In the genomic region with DNA sequence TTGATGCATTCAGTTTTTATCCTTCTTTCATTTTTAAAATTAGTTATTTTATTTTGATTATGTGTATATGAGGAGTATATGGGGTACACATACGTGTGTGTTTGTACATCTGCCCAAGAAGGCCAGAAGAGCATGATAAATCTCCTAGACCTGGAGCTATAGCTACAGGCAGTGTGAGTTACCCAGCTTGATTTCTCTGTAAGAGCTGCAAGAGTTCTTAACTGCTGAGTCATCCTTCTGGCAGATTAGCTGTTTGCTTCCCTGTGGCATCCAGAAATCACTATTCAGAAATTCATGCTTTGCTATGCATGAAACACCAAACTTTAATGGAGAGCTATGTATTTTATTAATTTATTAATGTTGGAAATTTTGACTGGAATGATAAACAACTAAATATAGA, we compare ENCODE assay signal across 19 mouse cellular contexts.
DNase-seq lines count a peak whose midpoint lies in the region; ATAC-seq and TF ChIP-seq lines count a peak whose summit lies in the region.
"Had no signal": no experiment of that assay in that cellular context is flagged by ENCODE, and none has a peak within 500 bp of the region (broad histone marks: within the 10 kb centered on the region; RNA-seq: fewer than 3 reads in every experiment).

No protein-coding gene starts in this region.

- ATAC-seq in midbrain, embryonic 14.5 days (ENCODE audit: low FRiP score, low TSS enrichment) = no peak
- no peak for ATAC-seq in midbrain, embryonic 11.5 days (ENCODE audit: low FRiP score)
- ATAC-seq: forebrain, embryonic 13.5 days; forebrain, postnatal 0 days; inflammation-experienced regulatory T-cells, adult 6 months had no signal

- H3K4me3 ChIP-seq in midbrain, embryonic 14.5 days (replicated peaks; ENCODE audit: low read depth, low read length) = no peak overlapping the region
- no peak overlapping the region for H3K4me3 ChIP-seq in midbrain, embryonic 11.5 days (ENCODE audit: low read depth, low read length)
- H3K4me3 ChIP-seq in cerebellum, adult 2 months (replicated peaks; ENCODE audit: insufficient read depth, low read depth, low read length) = no peak overlapping the region
- H3K4me3 ChIP-seq: embryonic facial prominence, embryonic 10.5 days; forebrain, embryonic 13.5 days; heart, embryonic 12.5 days; hindbrain, embryonic 10.5 days had no signal

- WGBS in midbrain, embryonic 14.5 days = 82% methylated on average over 1 of the region's 1 CpGs
- 82% methylated on average over 1 of the region's 1 CpGs for WGBS in midbrain, embryonic 11.5 days
- WGBS in cerebellum, adult 2 months = 85% methylated on average over 1 of the region's 1 CpGs

- no peak overlapping the region for H3K27ac ChIP-seq in midbrain, embryonic 14.5 days (replicated peaks; ENCODE audit: low read depth, low read length)
- no peak overlapping the region for H3K27ac ChIP-seq in midbrain, embryonic 11.5 days (ENCODE audit: low read depth, low read length)
- H3K27ac ChIP-seq in cerebellum, adult 2 months (ENCODE audit: insufficient read depth, low read length) = no peak overlapping the region
- H3K27ac ChIP-seq: embryonic facial prominence, embryonic 10.5 days; forebrain, embryonic 13.5 days; hindbrain, embryonic 10.5 days; hindbrain, embryonic 14.5 days had no signal

- H3K9ac ChIP-seq in midbrain, embryonic 14.5 days (replicated peaks; ENCODE audit: low read length) = no peak overlapping the region
- H3K9ac ChIP-seq in midbrain, embryonic 11.5 days (ENCODE audit: low read length) = no peak overlapping the region
- H3K9ac ChIP-seq: forebrain, embryonic 13.5 days; forebrain, postnatal 0 days; heart, embryonic 12.5 days; hindbrain, embryonic 14.5 days had no signal

- no peaks in the 10 kb centered on the region for H3K27me3 ChIP-seq in midbrain, embryonic 14.5 days (ENCODE audit: control insufficient read depth, insufficient read depth, low read length)
- no peaks in the 10 kb centered on the region for H3K27me3 ChIP-seq in midbrain, embryonic 11.5 days (ENCODE audit: control insufficient read depth, insufficient read depth, low read length)
- no peaks in the 10 kb centered on the region for H3K27me3 ChIP-seq in cerebellum, adult 2 months (ENCODE audit: control insufficient read depth, insufficient read depth, low read length)
- H3K27me3 ChIP-seq: CH12.LX; forebrain, embryonic 13.5 days; heart, embryonic 12.5 days had no signal

- no peak for TF ChIP-seq CTCF in cerebellum, adult 2 months (IDR thresholded peaks at IDR 0.05; ENCODE audit: borderline replicate concordance, insufficient read depth, low read depth, low read length)

- H3K9me3 ChIP-seq in midbrain, embryonic 14.5 days (ENCODE audit: control insufficient read depth, low read length) = no peaks in the 10 kb centered on the region; the same call in 1 of the 2 replicates
- no peaks in the 10 kb centered on the region for H3K9me3 ChIP-seq in midbrain, embryonic 11.5 days (ENCODE audit: control insufficient read depth, low read length)
- H3K9me3 ChIP-seq: forebrain, embryonic 13.5 days; heart, embryonic 12.5 days; hindbrain, embryonic 10.5 days had no signal

- no peak for TF ChIP-seq POLR2A in cerebellum, adult 2 months (IDR thresholded peaks at IDR 0.05; ENCODE audit: borderline replicate concordance, insufficient read depth, low read length)

- peak; percentile 2 for DNase-seq in adrenal gland, adult 2 months
- DNase-seq in adrenal gland, postnatal 4 days (ENCODE audit: low spot score in 2 of 2) = no peak
- peak; percentile 6 for DNase-seq in midbrain, embryonic 14.5 days
- no peak for DNase-seq in midbrain, embryonic 11.5 days (ENCODE audit: low spot score, missing footprints)
- DNase-seq in 3T3-L1 (ENCODE audit: low read depth, low spot score) = peak; percentile 6
- DNase-seq in brain, adult 2 months (ENCODE audit: low read depth, low spot score) = peak; percentile 61
- DNase-seq in cerebellum, adult 2 months = no peak
- DNase-seq: adrenal gland, postnatal 25 days; cerebellum, adult 18-20 months; cerebellum, postnatal 10 days; forebrain, postnatal 0 days; gastrocnemius, postnatal 14 days had no signal

- H3K4me2 ChIP-seq in midbrain, embryonic 14.5 days (ENCODE audit: low read length) = no peak overlapping the region
- H3K4me2 ChIP-seq in midbrain, embryonic 11.5 days = no peak overlapping the region
- H3K4me2 ChIP-seq: forebrain, embryonic 13.5 days; heart, embryonic 12.5 days; hindbrain, embryonic 14.5 days had no signal

- no peaks in the 10 kb centered on the region for H3K36me3 ChIP-seq in midbrain, embryonic 14.5 days (ENCODE audit: control insufficient read depth, insufficient read depth, low read length)
- H3K36me3 ChIP-seq in midbrain, embryonic 11.5 days (ENCODE audit: control insufficient read depth, insufficient read depth, low read length) = no peaks in the 10 kb centered on the region
- H3K36me3 ChIP-seq: embryonic facial prominence, embryonic 10.5 days; heart, embryonic 12.5 days; hindbrain, embryonic 10.5 days had no signal

- no peaks in the 10 kb centered on the region for H3K4me1 ChIP-seq in midbrain, embryonic 14.5 days (ENCODE audit: control insufficient read depth, insufficient read depth, low read length)
- no peaks in the 10 kb centered on the region for H3K4me1 ChIP-seq in midbrain, embryonic 11.5 days (ENCODE audit: control insufficient read depth, insufficient read depth, low read length)
- H3K4me1 ChIP-seq in cerebellum, adult 2 months (ENCODE audit: control insufficient read depth, insufficient read depth, low read length) = no peaks in the 10 kb centered on the region
- H3K4me1 ChIP-seq: embryonic facial prominence, embryonic 10.5 days; forebrain, embryonic 13.5 days; heart, embryonic 12.5 days; hindbrain, embryonic 10.5 days had no signal

Comparison
In these comparisons a context has a peak if more than half of its experiments do, and no peak if none do; other contexts are left out.
1. DNase-seq: peak in adrenal gland, adult 2 months (single experiment), midbrain, embryonic 14.5 days (single experiment), 3T3-L1 (single experiment) and brain, adult 2 months (single experiment); none in adrenal gland, postnatal 4 days (0 of 2), midbrain, embryonic 11.5 days (single experiment) and cerebellum, adult 2 months (0 of 2).